Mouse (Mus musculus) MEL (cell line): ENCODE data around the gene Cd164. TPM values are rescaled to one million over a fixed set of nuclear protein-coding genes. Genes with fewer than 3 reads are reported as not detected.

Experiments used
- DNase-seq: peaks from one replicate; pipeline ENCODE4 v3.0.0; 2011; ENCODE audit warnings: low read depth, low spot score
- H3K27ac ChIP-seq: 2 replicates; pipeline ENCODE4 v1.5.1; 2012; ENCODE audit warnings: low read depth, mild to moderate bottlenecking, control low read depth, low read length, moderate library complexity; ENCODE audit not compliant: control insufficient read depth
- H3K27me3 ChIP-seq, 2 experiments: fragments of 150-350 bp in 1 of 2; sonication (generic) in 1 of 2; 2 replicates each; pipeline ENCODE4 v1.6.1; 2012; ENCODE audit warnings: low read length in 2 of 2, mild to moderate bottlenecking in 2 of 2, improper control_type of control experiment in 1 of 2, moderate library complexity in 1 of 2; ENCODE audit not compliant: insufficient read depth in 2 of 2, control insufficient read depth in 1 of 2
- H3K36me3 ChIP-seq, 2 experiments: 2 replicates each; pipeline ENCODE4 v1.6.1; 2012 to 2014; ENCODE audit warnings: low read length in 2 of 2, improper control_type of control experiment in 1 of 2, inconsistent platforms in 1 of 2, mild to moderate bottlenecking in 1 of 2; ENCODE audit not compliant: insufficient read depth in 2 of 2, control insufficient read depth in 1 of 2
- H3K4me1 ChIP-seq, 2 experiments: fragments of 150-350 bp in 1 of 2; sonication (generic) in 1 of 2; 2 replicates each; pipeline ENCODE4 v1.6.1; 2012; ENCODE audit warnings: low read length in 2 of 2, improper control_type of control experiment in 1 of 2, mild to moderate bottlenecking in 1 of 2; ENCODE audit not compliant: insufficient read depth in 2 of 2, control insufficient read depth in 1 of 2
- H3K4me3 ChIP-seq, 2 experiments: fragments of 150-350 bp in 1 of 2; sonication (generic) in 1 of 2; 2 replicates each; pipeline ENCODE4 v1.5.1; 2012; ENCODE audit warnings: low read depth in 2 of 2, low read length in 2 of 2, mild to moderate bottlenecking in 2 of 2, moderate library complexity in 2 of 2, control low read depth in 1 of 2, improper control_type of control experiment in 1 of 2; ENCODE audit not compliant: control insufficient read depth in 1 of 2, insufficient read depth in 1 of 2
- H3K79me2 ChIP-seq: 2 replicates; pipeline ENCODE4 v1.6.1; 2012; ENCODE audit warnings: mild to moderate bottlenecking, low read length, moderate library complexity; ENCODE audit not compliant: control insufficient read depth, poor library complexity, insufficient read depth
- H3K9ac ChIP-seq: 2 replicates; pipeline ENCODE4 v1.6.1; 2012; ENCODE audit warnings: low read depth, mild to moderate bottlenecking, control low read depth, low read length, moderate library complexity; ENCODE audit not compliant: control insufficient read depth, poor library complexity, severe bottlenecking
- H3K9me3 ChIP-seq: fragments of 150-350 bp; sonication (generic); replicated peaks from 2 replicates; pipeline ENCODE4 v1.6.1; 2012; ENCODE audit warnings: mild to moderate bottlenecking, low read length, improper control_type of control experiment, moderate library complexity; ENCODE audit not compliant: insufficient read depth
- BHLHE40 ChIP-seq: IDR thresholded peaks from 2 replicates; pipeline ENCODE4 v1.6.1; 2012; ENCODE audit warnings: low read depth, mild to moderate bottlenecking, inconsistent platforms, low read length, improper control_type of control experiment, borderline replicate concordance
- CHD1 ChIP-seq: IDR thresholded peaks from 2 replicates; pipeline ENCODE4 v1.6.1; 2012; ENCODE audit warnings: low read depth, mild to moderate bottlenecking, inconsistent platforms, low read length, improper control_type of control experiment
- CHD2 ChIP-seq: IDR thresholded peaks from 2 replicates; pipeline ENCODE4 v1.6.1; 2011; ENCODE audit warnings: low read length, improper control_type of control experiment
- CTCF ChIP-seq, 3 experiments: IDR thresholded peaks in 2 of 3; conservative IDR thresholded peaks in 1 of 3; 2 replicates each; pipeline ENCODE4 v1.5.1; 2011 to 2012; ENCODE audit warnings: low read length in 3 of 3, low read depth in 2 of 3, mild to moderate bottlenecking in 2 of 3, improper control_type of control experiment in 1 of 3, inconsistent platforms in 1 of 3, mixed read lengths in 1 of 3, moderate library complexity in 1 of 3; ENCODE audit not compliant: control insufficient read depth in 1 of 3, insufficient read depth in 1 of 3, poor library complexity in 1 of 3, severe bottlenecking in 1 of 3
- E2F4 ChIP-seq: IDR thresholded peaks from 2 replicates; pipeline ENCODE4 v1.6.1; 2011; ENCODE audit warnings: low read depth, low read length, improper control_type of control experiment, borderline replicate concordance
- ELF1 ChIP-seq: IDR thresholded peaks from 2 replicates; pipeline ENCODE4 v1.6.1; 2014; ENCODE audit warnings: low read depth, mild to moderate bottlenecking, inconsistent platforms, low read length, improper control_type of control experiment, moderate library complexity
- EP300 ChIP-seq, 2 experiments: IDR thresholded peaks; 2 replicates each; pipeline ENCODE4 v1.6.1; 2011; ENCODE audit warnings: improper control_type of control experiment in 2 of 2, low read length in 2 of 2, low read depth in 1 of 2, mild to moderate bottlenecking in 1 of 2
- ETS1 ChIP-seq: IDR thresholded peaks from 2 replicates; pipeline ENCODE4 v1.6.1; 2012; ENCODE audit warnings: low read depth, mild to moderate bottlenecking, inconsistent platforms, low read length, improper control_type of control experiment, moderate library complexity
- GABPA ChIP-seq: IDR thresholded peaks from 2 replicates; pipeline ENCODE4 v1.6.1; 2012; ENCODE audit warnings: low read depth, mild to moderate bottlenecking, inconsistent platforms, low read length, improper control_type of control experiment, moderate library complexity
- GATA1 ChIP-seq: IDR thresholded peaks from 2 replicates; pipeline ENCODE4 v1.6.1; 2011; ENCODE audit warnings: low read depth, low read length, improper control_type of control experiment
- HCFC1 ChIP-seq: IDR thresholded peaks from 2 replicates; pipeline ENCODE4 v1.6.1; 2012; ENCODE audit warnings: low read depth, mild to moderate bottlenecking, inconsistent platforms, low read length, improper control_type of control experiment, moderate library complexity
- KAT2A ChIP-seq: conservative IDR thresholded peaks from 2 replicates; pipeline ENCODE4 v1.6.1; 2012; ENCODE audit warnings: low read depth, low read length, improper control_type of control experiment, inconsistent platforms
- MAX ChIP-seq: IDR thresholded peaks from 2 replicates; pipeline ENCODE4 v1.6.1; 2011; ENCODE audit warnings: low read length, improper control_type of control experiment
- MAZ ChIP-seq: IDR thresholded peaks from 2 replicates; pipeline ENCODE4 v1.6.1; 2012; ENCODE audit warnings: low read depth, mild to moderate bottlenecking, inconsistent platforms, low read length, improper control_type of control experiment
- MEF2A ChIP-seq: IDR thresholded peaks from 2 replicates; pipeline ENCODE4 v1.6.1; 2014; ENCODE audit warnings: low read depth, mild to moderate bottlenecking, inconsistent platforms, low read length, improper control_type of control experiment; ENCODE audit not compliant: poor library complexity, insufficient replicate concordance, severe bottlenecking; ENCODE audit errors: extremely low read depth
- MXI1 ChIP-seq: IDR thresholded peaks from 2 replicates; pipeline ENCODE4 v1.6.1; 2011; ENCODE audit warnings: mild to moderate bottlenecking, low read depth, low read length, improper control_type of control experiment
- MYB ChIP-seq: IDR thresholded peaks from 2 replicates; pipeline ENCODE4 v1.6.1; 2011; ENCODE audit warnings: mild to moderate bottlenecking, low read depth, low read length, improper control_type of control experiment
- MYC ChIP-seq: IDR thresholded peaks from 2 replicates; pipeline ENCODE4 v1.6.1; 2011; ENCODE audit warnings: low read depth, mild to moderate bottlenecking, low read length, improper control_type of control experiment, moderate library complexity
- NELFE ChIP-seq: IDR thresholded peaks from 2 replicates; pipeline ENCODE4 v1.6.1; 2011; ENCODE audit warnings: low read depth, low read length, improper control_type of control experiment
- NRF1 ChIP-seq: IDR thresholded peaks from 2 replicates; pipeline ENCODE4 v1.6.1; 2014; ENCODE audit warnings: low read depth, mild to moderate bottlenecking, inconsistent platforms, low read length, improper control_type of control experiment, moderate library complexity; ENCODE audit not compliant: poor library complexity, insufficient read depth, severe bottlenecking
- POLR2A ChIP-seq, 2 experiments: IDR thresholded peaks; 2 replicates each; pipeline ENCODE4 v1.6.1; 2011 to 2012; ENCODE audit warnings: low read length in 2 of 2, mild to moderate bottlenecking in 2 of 2, control low read depth in 1 of 2, improper control_type of control experiment in 1 of 2, low read depth in 1 of 2, moderate library complexity in 1 of 2; ENCODE audit not compliant: control insufficient read depth in 1 of 2, insufficient read depth in 1 of 2, poor library complexity in 1 of 2
- POLR2AphosphoS2 ChIP-seq: IDR thresholded peaks from 2 replicates; pipeline ENCODE4 v1.6.1; 2011; ENCODE audit warnings: low read length, improper control_type of control experiment
- POLR2AphosphoS5 ChIP-seq: IDR thresholded peaks from 2 replicates; pipeline ENCODE4 v1.6.1; 2012; ENCODE audit warnings: low read depth, borderline replicate concordance, mild to moderate bottlenecking, inconsistent platforms, low read length, moderate library complexity, mixed read lengths
- RAD21 ChIP-seq: IDR thresholded peaks from 2 replicates; pipeline ENCODE4 v1.6.1; 2011; ENCODE audit warnings: mild to moderate bottlenecking, low read depth, low read length, improper control_type of control experiment
- RCOR1 ChIP-seq: IDR thresholded peaks from 2 replicates; pipeline ENCODE4 v1.6.1; 2012; ENCODE audit warnings: low read depth, mild to moderate bottlenecking, inconsistent platforms, low read length, improper control_type of control experiment
- SIN3A ChIP-seq: IDR thresholded peaks from 2 replicates; pipeline ENCODE4 v1.6.1; 2012; ENCODE audit warnings: low read length, improper control_type of control experiment, inconsistent platforms
- SMC3 ChIP-seq: IDR thresholded peaks from 2 replicates; pipeline ENCODE4 v1.6.1; 2011; ENCODE audit warnings: low read depth, low read length, improper control_type of control experiment
- TAL1 ChIP-seq: IDR thresholded peaks from 2 replicates; pipeline ENCODE4 v1.6.1; 2012; ENCODE audit warnings: mild to moderate bottlenecking, inconsistent platforms, low read length, moderate library complexity, mixed read lengths
- TCF12 ChIP-seq: IDR thresholded peaks from 2 replicates; pipeline ENCODE4 v1.6.1; 2014; ENCODE audit warnings: low read depth, mild to moderate bottlenecking, inconsistent platforms, low read length, improper control_type of control experiment, moderate library complexity
- UBTF ChIP-seq: IDR thresholded peaks from 2 replicates; pipeline ENCODE4 v1.6.1; 2012; ENCODE audit warnings: low read depth, mild to moderate bottlenecking, inconsistent platforms, low read length, improper control_type of control experiment, moderate library complexity, borderline replicate concordance; ENCODE audit not compliant: insufficient read depth
- USF1 ChIP-seq: IDR thresholded peaks from 2 replicates; pipeline ENCODE4 v1.6.1; 2014; ENCODE audit warnings: low read depth, mild to moderate bottlenecking, inconsistent platforms, low read length, improper control_type of control experiment, moderate library complexity
- USF2 ChIP-seq, 2 experiments: IDR thresholded peaks; 2 replicates each; pipeline ENCODE4 v1.6.1; 2011 to 2012; ENCODE audit warnings: improper control_type of control experiment in 2 of 2, low read length in 2 of 2, borderline replicate concordance in 1 of 2, inconsistent platforms in 1 of 2, low read depth in 1 of 2, mild to moderate bottlenecking in 1 of 2; ENCODE audit not compliant: insufficient read depth in 1 of 2
- ZC3H11A ChIP-seq: IDR thresholded peaks from 2 replicates; pipeline ENCODE4 v1.6.1; 2012; ENCODE audit warnings: low read depth, mild to moderate bottlenecking, inconsistent platforms, low read length, improper control_type of control experiment
- ZKSCAN1 ChIP-seq: IDR thresholded peaks from 2 replicates; pipeline ENCODE4 v1.6.1; 2012; ENCODE audit warnings: low read depth, mild to moderate bottlenecking, inconsistent platforms, low read length, improper control_type of control experiment, moderate library complexity
- ZMIZ1 ChIP-seq: IDR thresholded peaks from 2 replicates; pipeline ENCODE4 v1.6.1; 2012; ENCODE audit warnings: low read depth, mild to moderate bottlenecking, inconsistent platforms, low read length, improper control_type of control experiment, moderate library complexity
- ZNF384 ChIP-seq: IDR thresholded peaks from 2 replicates; pipeline ENCODE4 v1.6.1; 2012; ENCODE audit warnings: low read depth, mild to moderate bottlenecking, inconsistent platforms, low read length, improper control_type of control experiment
- polyA plus RNA-seq, 2 experiments: library from polyadenylated mRNA; stranded (reverse) in 1 of 2; unstranded in 1 of 2; fragments of >175 nt in 1 of 2; fragments of >200 nt in 1 of 2; gene quantifications; 2 replicates each; pipeline versions ENCODE4 v1.2.1 to v1.2.4; 2012; ENCODE audit warnings: low replicate concordance in 2 of 2, low read depth in 1 of 2; ENCODE audit not compliant: insufficient read length in 2 of 2, insufficient read depth in 1 of 2, missing spikeins in 1 of 2
- total RNA-seq: library from RNA; depleted of rRNA; stranded (reverse); fragments of 300-350 nt; gene quantifications from 2 replicates; pipeline ENCODE4 v1.2.3, GENCODE M21; 2012

Cd164 gene
- total and polyA plus RNA-seq, 3 experiments, result 21.4 to 59.4 TPM; not detected in 1

DNA sequence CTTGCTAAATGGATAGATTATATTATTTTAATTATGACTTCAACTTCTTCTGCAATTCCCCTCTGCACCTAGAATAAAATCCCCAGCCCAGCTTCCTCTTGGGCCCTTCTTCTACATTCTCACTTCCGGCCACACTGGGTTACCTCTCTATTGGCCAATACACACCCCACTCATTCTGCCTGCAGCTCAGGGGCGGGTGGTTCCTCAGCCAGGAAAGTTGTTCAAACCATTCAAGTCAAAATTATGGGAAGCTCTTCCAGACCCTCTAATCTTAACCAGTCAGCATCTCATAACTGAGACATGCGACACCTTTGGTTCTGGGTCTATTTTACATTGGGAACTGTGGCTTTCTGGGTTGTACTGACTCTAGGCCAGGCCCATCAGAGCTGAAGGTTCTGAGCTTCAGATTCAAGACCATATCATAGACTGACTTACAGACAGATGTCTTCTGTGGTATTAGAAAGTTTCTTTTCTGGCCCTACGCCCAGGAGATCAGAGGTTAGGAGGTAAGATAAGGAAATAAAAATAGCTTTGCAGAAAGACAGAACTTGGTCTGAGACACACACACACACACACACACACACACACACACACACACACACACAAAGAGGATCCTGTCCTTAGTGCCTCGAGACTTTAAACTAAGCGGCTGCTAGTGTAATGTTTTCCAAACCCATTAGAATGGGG, 45.3 kb upstream of the Cd164 start:
- Histone ChIP-seq H3K4me3 (no peak overlapping the region), H3K9ac (no peak overlapping the region), H3K4me1 (peaks cover 18 to 38% of the 10 kb centered on the region in 2 experiments), H3K27me3 (no peaks in the 10 kb centered on the region), H3K27ac (peak overlapping the region; percentile 43), H3K36me3 (peaks cover 0 to 29% of the 10 kb centered on the region in 2 experiments; a peak in 2 of 4 replicates), H3K79me2 (no peaks in the 10 kb centered on the region), H3K9me3 (no peaks in the 10 kb centered on the region)
- peak; percentile 97 for DNase-seq
- TF ChIP-seq POLR2AphosphoS5 (no peak), ETS1 (peak; percentile 97), ZNF384 (no peak; the same call in 1 of the 2 replicates), POLR2A (IDR thresholded peaks at IDR 0.05; ENCODE audit: control insufficient read depth in 1 of 2, insufficient read depth in 1 of 2, low read depth in 1 of 2, low read length in 2 of 2, poor library complexity in 1 of 2) (no peak), ZMIZ1 (no peak; the same call in 1 of the 2 replicates), E2F4 (no peak), GATA1 (peak; percentile 93), MAX (no peak), NELFE (no peak), GABPA (no peak), EP300 (IDR thresholded peaks at IDR 0.05; ENCODE audit: low read depth in 1 of 2, low read length in 2 of 2) (peak; percentile 90 to 95), USF1 (no peak), UBTF (no peak), HCFC1 (peak; percentile 54; the same call in 1 of the 2 replicates), RAD21 (no peak), CTCF (IDR thresholded peaks at IDR 0.05 in 2 of 3, conservative IDR thresholded peaks at IDR 0.05 in 1 of 3; ENCODE audit: control insufficient read depth in 1 of 3, insufficient read depth in 1 of 3, low read depth in 2 of 3, low read length in 3 of 3, poor library complexity in 1 of 3, severe bottlenecking in 1 of 3) (no peak), MYB (no peak), USF2 (IDR thresholded peaks at IDR 0.05; ENCODE audit: borderline replicate concordance in 1 of 2, insufficient read depth in 1 of 2, low read depth in 1 of 2, low read length in 2 of 2) (no peak), CHD2 (peak; percentile 34; the same call in 1 of the 2 replicates), POLR2AphosphoS2 (no peak), BHLHE40 (peak; percentile 74), MXI1 (peak; percentile 49; the same call in 1 of the 2 replicates), TAL1 (peak; percentile 77), ELF1 (no peak), TCF12 (peak; percentile 90), ZKSCAN1 (no peak), SMC3 (no peak), MYC (no peak; the same call in 1 of the 2 replicates), RCOR1 (peak; percentile 97), KAT2A (no peak), MAZ (peak; percentile 68; the same call in 1 of the 2 replicates), SIN3A (peak; percentile 84), CHD1 (no peak), NRF1 (no peak), MEF2A (peak; percentile 99), ZC3H11A (no peak; the same call in 1 of the 2 replicates)
